Mouse (Mus musculus): ENCODE measurements around the gene Med28. TPM values are rescaled to one million over a fixed set of nuclear protein-coding genes. Genes with fewer than 3 reads are reported as not detected.

The Med28 gene
- polyA plus RNA-seq, 1 experiment from 2014 or later, result 233 TPM

DNA sequence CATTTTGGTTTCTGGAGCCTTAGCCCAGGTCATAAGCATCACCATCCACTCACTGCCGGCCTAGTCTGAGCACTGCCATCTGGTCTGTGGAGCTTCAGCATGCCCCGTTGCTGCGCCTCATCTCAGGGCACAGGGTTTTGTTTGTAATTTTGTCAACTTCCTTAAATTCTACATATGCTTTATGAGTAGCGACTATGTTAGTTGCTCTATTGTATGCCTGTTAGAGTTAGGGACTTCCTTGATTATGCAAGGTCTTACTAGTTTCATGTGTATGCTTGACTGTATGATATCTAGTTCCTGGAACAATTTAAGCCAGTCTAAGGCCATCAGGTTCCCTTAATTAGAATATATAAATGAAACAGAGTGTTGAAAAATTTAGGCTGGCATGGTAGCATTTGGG is 6.3 kb downstream of the Med28 start:
- Histone ChIP-seq H3K36me3 (ENCODE audit: control insufficient read depth, insufficient read depth, low read length) (peaks cover 13% of the 10 kb centered on the region; the same call in 1 of the 2 replicates), H3K27me3 (replicated peaks; ENCODE audit: control insufficient read depth, insufficient read depth, low read length) (no peaks in the 10 kb centered on the region), H3K9me3 (ENCODE audit: control insufficient read depth, low read length) (no peaks in the 10 kb centered on the region), H3K4me1 (ENCODE audit: control insufficient read depth, insufficient read depth, low read length) (peaks cover 4% of the 10 kb centered on the region), H3K27ac (ENCODE audit: low read length) (no peak overlapping the region), H3K9ac (ENCODE audit: low read depth, low read length) (no peak overlapping the region), H3K4me3 (ENCODE audit: low read length) (no peak overlapping the region), H3K4me2 (ENCODE audit: low read depth, low read length) (no peak overlapping the region)
- 88% methylated on average over 4 of the region's 4 CpGs for WGBS
- no peak for ATAC-seq

- no peak overlapping the region for H3K4me2 ChIP-seq (ENCODE audit: low read depth, low read length)
- peaks cover 12% of the 10 kb centered on the region; the same call in 1 of the 2 replicates for H3K36me3 ChIP-seq (ENCODE audit: control insufficient read depth, insufficient read depth, low read length)
- no peak overlapping the region for H3K4me3 ChIP-seq (ENCODE audit: low read length)
- WGBS, result 87% methylated on average over 3 of the region's 3 CpGs
- H3K27me3 ChIP-seq (replicated peaks; ENCODE audit: control insufficient read depth, insufficient read depth, low read length), result no peaks in the 10 kb centered on the region
- H3K4me1 ChIP-seq (ENCODE audit: control insufficient read depth, insufficient read depth, low read length), result no peaks in the 10 kb centered on the region
- no peak for ATAC-seq
- no peaks in the 10 kb centered on the region for H3K9me3 ChIP-seq (ENCODE audit: control insufficient read depth, low read length)
- no peak overlapping the region for H3K27ac ChIP-seq (ENCODE audit: low read length)
- H3K9ac ChIP-seq (ENCODE audit: low read depth, low read length), result no peak overlapping the region
Observed at GRCm38 (mm10) chr5:45529696-45530095, 9.7 kb downstream of the Med28 start.

DNA sequence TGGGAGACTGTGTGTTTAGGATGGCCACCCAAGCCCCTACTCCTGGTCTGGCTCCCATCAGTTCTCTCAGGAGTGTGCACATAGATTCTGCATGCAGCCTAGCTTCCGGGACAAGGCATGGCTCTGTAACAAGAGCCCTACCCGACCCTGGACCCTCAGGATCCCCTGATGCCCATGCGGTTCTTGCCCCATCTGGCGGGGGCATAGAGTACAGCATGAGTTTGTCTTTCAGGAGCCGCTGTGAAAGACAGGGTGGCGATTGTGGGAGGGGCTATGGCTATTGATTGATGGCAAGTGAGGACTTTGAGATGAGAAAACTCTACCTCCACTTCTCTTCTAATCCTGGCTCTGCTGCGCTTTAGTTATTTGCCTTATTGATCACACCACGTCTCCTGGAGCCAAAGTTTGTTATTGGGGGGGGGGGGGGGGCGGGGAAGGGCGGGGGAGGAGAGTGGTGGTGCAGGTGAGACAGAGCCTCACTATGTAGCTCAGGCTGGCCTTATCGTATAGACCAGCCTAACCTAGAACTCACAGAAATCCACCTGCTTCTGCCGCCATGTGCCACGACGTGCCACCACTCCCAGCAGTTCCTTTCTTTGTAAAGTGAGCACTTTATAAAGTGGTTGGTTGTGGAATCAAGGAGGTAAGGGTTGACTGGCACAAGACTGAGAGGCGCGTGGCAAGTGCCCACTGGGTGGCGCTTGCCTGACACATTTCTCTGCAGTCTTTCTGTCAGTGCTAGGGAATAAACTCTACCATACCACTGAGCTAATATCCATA is 14.5 kb downstream of the Med28 start:
- Histone ChIP-seq H3K9me3 (ENCODE audit: control insufficient read depth, low read length) (no peaks in the 10 kb centered on the region), H3K36me3 (ENCODE audit: control insufficient read depth, insufficient read depth, low read length) (0 out of 2 replicates have a peak, but pooled peaks cover 2% of the 10 kb centered on the region), H3K4me1 (ENCODE audit: control insufficient read depth, insufficient read depth, low read length) (no peaks in the 10 kb centered on the region), H3K27ac (ENCODE audit: low read length) (no peak overlapping the region), H3K4me2 (ENCODE audit: low read depth, low read length) (peak overlapping the region; percentile 30; the same call in 1 of the 2 replicates), H3K27me3 (replicated peaks; ENCODE audit: control insufficient read depth, insufficient read depth, low read length) (no peaks in the 10 kb centered on the region), H3K4me3 (ENCODE audit: low read length) (no peak overlapping the region), H3K9ac (ENCODE audit: low read depth, low read length) (no peak overlapping the region)
- ATAC-seq, result peak; percentile 83
- 8% methylated on average over 17 of the region's 17 CpGs for WGBS

GRCm38 (mm10) chr5:45535177-45535576 is 15.1 kb downstream of the Med28 start:
- WGBS, result 71% methylated on average over 4 of the region's 4 CpGs

DNA sequence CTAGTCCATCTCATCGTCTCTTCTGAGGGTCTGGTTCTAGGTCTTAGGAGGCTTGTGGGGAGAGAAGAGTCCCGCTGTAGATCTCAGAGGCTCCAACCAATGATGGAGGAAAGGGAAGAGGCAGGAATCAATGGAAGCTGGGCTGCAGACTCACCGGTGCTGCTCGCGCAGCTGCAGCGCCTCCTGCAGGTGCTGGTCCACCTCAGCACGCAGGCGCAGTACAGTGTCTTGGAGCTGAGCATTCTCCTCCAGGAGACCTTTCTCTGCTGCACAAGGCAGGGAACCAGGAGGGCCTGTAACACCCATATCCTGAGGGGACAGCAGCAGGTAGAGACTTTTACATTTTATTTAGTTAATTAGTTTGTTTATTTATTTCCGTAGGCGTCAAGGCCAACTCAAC is 19.5 kb downstream of the Med28 start:
- no peak overlapping the region for H3K4me2 ChIP-seq (ENCODE audit: low read depth, low read length)
- ATAC-seq, result no peak
- H3K9me3 ChIP-seq (ENCODE audit: control insufficient read depth, low read length), result no peaks in the 10 kb centered on the region
- no peaks in the 10 kb centered on the region for H3K36me3 ChIP-seq (ENCODE audit: control insufficient read depth, insufficient read depth, low read length)
- H3K27me3 ChIP-seq (replicated peaks; ENCODE audit: control insufficient read depth, insufficient read depth, low read length), result no peaks in the 10 kb centered on the region
- no peak overlapping the region for H3K27ac ChIP-seq (ENCODE audit: low read length)
- no peak overlapping the region for H3K4me3 ChIP-seq (ENCODE audit: low read length)
- H3K4me1 ChIP-seq (ENCODE audit: control insufficient read depth, insufficient read depth, low read length), result no peaks in the 10 kb centered on the region
- 58% methylated on average over 10 of the region's 10 CpGs for WGBS
- H3K9ac ChIP-seq (ENCODE audit: low read depth, low read length), result no peak overlapping the region

More at GRCm38 (mm10) chr5:45535177-45535576, 15.1 kb downstream of the Med28 start:
- Histone ChIP-seq H3K9me3 (ENCODE audit: control insufficient read depth, low read length) (no peaks in the 10 kb centered on the region), H3K4me1 (ENCODE audit: control insufficient read depth, insufficient read depth, low read length) (no peaks in the 10 kb centered on the region), H3K27ac (ENCODE audit: low read length) (no peak overlapping the region), H3K9ac (ENCODE audit: low read depth, low read length) (no peak overlapping the region), H3K36me3 (ENCODE audit: control insufficient read depth, insufficient read depth, low read length) (0 out of 2 replicates have a peak, but pooled peaks cover 2% of the 10 kb centered on the region), H3K4me2 (ENCODE audit: low read depth, low read length) (no peak overlapping the region), H3K27me3 (replicated peaks; ENCODE audit: control insufficient read depth, insufficient read depth, low read length) (no peaks in the 10 kb centered on the region), H3K4me3 (ENCODE audit: low read length) (no peak overlapping the region)
- ATAC-seq, result no peak; the same call in 1 of the 2 replicates

- no peaks in the 10 kb centered on the region for H3K27me3 ChIP-seq (replicated peaks; ENCODE audit: control insufficient read depth, insufficient read depth, low read length)
- H3K4me3 ChIP-seq (ENCODE audit: low read length), result no peak overlapping the region
- H3K9me3 ChIP-seq (ENCODE audit: control insufficient read depth, low read length), result no peaks in the 10 kb centered on the region
- H3K9ac ChIP-seq (ENCODE audit: low read depth, low read length), result no peak overlapping the region
- no peak overlapping the region for H3K4me2 ChIP-seq (ENCODE audit: low read depth, low read length)
- WGBS, result 56% methylated on average over 5 of the region's 5 CpGs
- H3K27ac ChIP-seq (ENCODE audit: low read length), result no peak overlapping the region
- no peaks in the 10 kb centered on the region for H3K36me3 ChIP-seq (ENCODE audit: control insufficient read depth, insufficient read depth, low read length)
- H3K4me1 ChIP-seq (ENCODE audit: control insufficient read depth, insufficient read depth, low read length), result no peaks in the 10 kb centered on the region
- no peak for ATAC-seq
Observed at GRCm38 (mm10) chr5:45543374-45543773, 23.3 kb downstream of the Med28 start.

DNA sequence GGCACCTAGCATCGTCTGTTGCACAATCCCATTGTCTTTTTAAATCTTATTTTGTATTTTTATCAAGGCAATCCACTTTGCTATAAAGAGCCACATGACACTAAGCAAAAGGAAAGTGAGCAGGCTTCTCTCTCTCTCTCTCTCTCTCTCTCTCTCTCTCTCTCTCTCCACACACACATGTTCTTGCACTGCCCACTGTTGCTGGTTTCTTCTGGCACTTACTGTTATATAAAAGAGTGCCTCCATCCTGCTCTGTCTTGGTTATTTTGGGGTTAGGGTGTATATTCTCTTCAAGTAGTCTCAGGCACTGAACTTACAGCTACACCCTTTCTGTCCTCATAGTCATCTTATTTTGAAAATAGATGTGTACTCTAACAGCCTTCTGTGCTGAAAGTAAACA is 29.6 kb downstream of the Med28 start:
- Histone ChIP-seq H3K27ac (ENCODE audit: low read length) (no peak overlapping the region), H3K36me3 (ENCODE audit: control insufficient read depth, insufficient read depth, low read length) (no peaks in the 10 kb centered on the region), H3K4me1 (ENCODE audit: control insufficient read depth, insufficient read depth, low read length) (no peaks in the 10 kb centered on the region), H3K9me3 (ENCODE audit: control insufficient read depth, low read length) (no peaks in the 10 kb centered on the region), H3K4me2 (ENCODE audit: low read depth, low read length) (no peak overlapping the region), H3K27me3 (replicated peaks; ENCODE audit: control insufficient read depth, insufficient read depth, low read length) (no peaks in the 10 kb centered on the region), H3K9ac (ENCODE audit: low read depth, low read length) (no peak overlapping the region), H3K4me3 (ENCODE audit: low read length) (no peak overlapping the region)
- 89% methylated on average over 1 of the region's 1 CpGs for WGBS
- ATAC-seq, result peak; percentile 63; the same call in 1 of the 2 replicates

DNA sequence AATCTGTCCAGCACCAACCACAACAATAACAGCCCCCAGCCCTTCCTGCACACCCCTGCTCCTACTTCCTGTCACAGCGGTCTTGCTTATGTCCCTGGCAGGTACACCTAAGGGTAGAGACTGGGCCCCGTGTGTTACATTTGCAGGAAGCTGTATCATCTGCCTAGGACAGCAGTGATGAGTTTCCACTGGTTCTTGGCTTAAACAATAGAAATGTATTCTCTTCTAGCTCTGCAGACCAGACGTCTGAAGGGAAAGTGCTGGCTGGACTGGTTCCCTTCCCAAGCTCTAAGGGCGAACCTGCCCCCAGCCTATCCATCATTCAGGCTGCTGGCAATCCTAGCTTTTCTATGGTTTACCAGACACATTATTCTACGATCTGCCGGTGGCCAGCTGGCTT is 44.0 kb downstream of the Med28 start:
- no peak overlapping the region for H3K4me2 ChIP-seq (ENCODE audit: low read depth, low read length)
- no peaks in the 10 kb centered on the region for H3K36me3 ChIP-seq (ENCODE audit: control insufficient read depth, insufficient read depth, low read length)
- H3K9me3 ChIP-seq (ENCODE audit: control insufficient read depth, low read length), result no peaks in the 10 kb centered on the region
- no peak overlapping the region for H3K27ac ChIP-seq (ENCODE audit: low read length)
- no peak overlapping the region for H3K9ac ChIP-seq (ENCODE audit: low read depth, low read length)
- no peak for ATAC-seq
- WGBS, result 50% methylated on average over 6 of the region's 6 CpGs
- H3K4me1 ChIP-seq (ENCODE audit: control insufficient read depth, insufficient read depth, low read length), result no peaks in the 10 kb centered on the region
- H3K4me3 ChIP-seq (ENCODE audit: low read length), result no peak overlapping the region
- H3K27me3 ChIP-seq (replicated peaks; ENCODE audit: control insufficient read depth, insufficient read depth, low read length), result no peaks in the 10 kb centered on the region

DNA sequence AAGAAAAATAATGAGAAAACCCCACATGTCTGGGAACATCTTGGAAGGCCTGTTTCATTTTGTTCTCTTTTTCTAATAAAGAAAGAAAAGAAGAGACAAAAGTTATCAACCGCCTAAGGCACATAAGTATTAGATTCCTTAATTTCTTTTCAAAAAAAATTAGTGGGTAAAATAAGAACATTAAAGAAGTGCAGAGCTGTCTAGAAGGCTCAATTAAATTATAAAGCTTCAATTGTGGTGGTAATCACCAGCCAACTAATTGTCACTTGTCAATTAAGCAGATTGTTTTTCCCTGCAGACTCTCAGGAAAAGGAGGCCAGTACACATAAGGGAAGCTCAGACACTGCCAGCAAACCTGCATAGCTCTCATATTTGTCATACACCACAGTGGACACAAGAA is 45.8 kb downstream of the Med28 start:
- no peak overlapping the region for H3K9ac ChIP-seq (ENCODE audit: low read depth, low read length)
- no peak overlapping the region for H3K27ac ChIP-seq (ENCODE audit: low read length)
- WGBS, result 100% methylated on average over 1 of the region's 1 CpGs
- H3K4me2 ChIP-seq (ENCODE audit: low read depth, low read length), result no peak overlapping the region
- no peak for ATAC-seq
- H3K36me3 ChIP-seq (ENCODE audit: control insufficient read depth, insufficient read depth, low read length), result no peaks in the 10 kb centered on the region
- H3K4me3 ChIP-seq (ENCODE audit: low read length), result no peak overlapping the region
- H3K4me1 ChIP-seq (ENCODE audit: control insufficient read depth, insufficient read depth, low read length), result no peaks in the 10 kb centered on the region
- no peaks in the 10 kb centered on the region for H3K9me3 ChIP-seq (ENCODE audit: control insufficient read depth, low read length)
- H3K27me3 ChIP-seq (replicated peaks; ENCODE audit: control insufficient read depth, insufficient read depth, low read length), result no peaks in the 10 kb centered on the region

All from intestine, embryonic 16.5 days (tissue).